Mouse (Mus musculus) MN1 (cell line): Measurements from ENCODE around the gene Cabp4.
A peak's percentile ranks its signal among the peaks of the same experiment; 100 is the strongest.
"Not testable (repeated sequence)": the region's sequence is repeated elsewhere in the genome, so short reads cannot be mapped to it uniquely, and the experiment has no call there.

Experiments used
- DNase-seq: peaks from one replicate; pipeline ENCODE4 v3.0.0-alpha.2; 2016; ENCODE audit warnings: low spot score

The Cabp4 gene

DNA sequence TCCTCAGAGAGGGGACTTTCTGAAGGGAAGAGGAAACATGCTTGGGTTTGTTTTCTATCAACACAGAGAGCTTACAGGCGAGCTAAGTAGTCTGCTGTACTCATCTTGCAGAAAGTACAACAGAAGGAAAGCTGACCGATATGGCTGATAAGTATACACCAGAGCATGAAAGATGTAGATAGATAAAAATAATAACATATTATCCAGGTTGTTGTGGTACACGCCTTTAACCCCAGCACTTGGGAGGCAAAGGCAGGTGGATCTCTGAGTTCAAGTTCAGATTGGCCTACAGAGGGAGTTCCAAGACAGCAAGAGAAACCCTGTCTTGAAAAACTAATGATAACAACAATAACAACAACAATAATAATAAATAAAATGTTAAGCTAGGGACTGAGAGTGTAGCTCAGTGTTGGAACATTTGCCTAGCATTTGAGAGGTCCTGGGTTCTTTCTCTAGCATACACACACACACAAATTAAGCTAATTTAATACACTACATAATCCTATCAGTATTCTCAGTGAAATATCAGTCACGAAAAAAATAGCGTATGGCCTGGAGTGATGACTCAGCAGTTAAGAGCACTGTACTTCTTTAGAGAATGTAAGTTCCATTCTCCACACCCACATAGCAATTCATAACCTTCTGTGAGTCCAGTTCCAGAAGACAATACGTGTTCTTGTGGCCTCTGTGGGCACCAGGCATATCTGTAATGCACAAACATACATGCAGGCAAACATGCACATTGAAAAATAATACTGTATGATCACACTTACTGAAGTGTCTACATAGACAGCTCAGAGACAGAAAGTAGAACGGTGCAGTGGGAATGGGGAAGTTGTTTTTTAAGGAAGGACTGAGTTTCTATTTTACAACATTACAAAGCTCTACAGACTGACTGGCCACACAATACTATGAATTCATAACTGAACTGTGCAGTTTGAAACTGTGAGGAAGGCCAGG is 21.1 kb downstream of the Cabp4 start:
- no peak for DNase-seq

DNA sequence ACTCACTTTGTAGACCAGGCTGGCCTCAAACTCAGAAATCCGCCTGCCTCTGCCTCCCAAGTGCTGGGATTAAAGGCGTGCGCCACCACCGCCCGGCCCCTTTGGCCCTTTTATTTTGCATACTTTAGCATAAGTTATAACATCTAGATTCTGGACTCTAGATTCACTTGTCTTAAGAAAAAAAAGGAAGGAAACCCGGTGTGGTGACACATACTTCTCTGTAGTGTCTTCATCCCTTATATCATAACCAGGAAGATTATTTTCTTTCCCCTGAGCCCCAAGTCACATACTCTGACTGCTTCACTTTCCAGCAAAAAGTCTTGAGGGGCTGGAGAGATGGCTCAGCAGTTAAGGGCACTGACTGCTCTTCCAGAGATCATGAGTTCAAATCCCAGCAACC is 21.9 kb downstream of the Cabp4 start:
- not testable (repeated sequence) for DNase-seq

DNA sequence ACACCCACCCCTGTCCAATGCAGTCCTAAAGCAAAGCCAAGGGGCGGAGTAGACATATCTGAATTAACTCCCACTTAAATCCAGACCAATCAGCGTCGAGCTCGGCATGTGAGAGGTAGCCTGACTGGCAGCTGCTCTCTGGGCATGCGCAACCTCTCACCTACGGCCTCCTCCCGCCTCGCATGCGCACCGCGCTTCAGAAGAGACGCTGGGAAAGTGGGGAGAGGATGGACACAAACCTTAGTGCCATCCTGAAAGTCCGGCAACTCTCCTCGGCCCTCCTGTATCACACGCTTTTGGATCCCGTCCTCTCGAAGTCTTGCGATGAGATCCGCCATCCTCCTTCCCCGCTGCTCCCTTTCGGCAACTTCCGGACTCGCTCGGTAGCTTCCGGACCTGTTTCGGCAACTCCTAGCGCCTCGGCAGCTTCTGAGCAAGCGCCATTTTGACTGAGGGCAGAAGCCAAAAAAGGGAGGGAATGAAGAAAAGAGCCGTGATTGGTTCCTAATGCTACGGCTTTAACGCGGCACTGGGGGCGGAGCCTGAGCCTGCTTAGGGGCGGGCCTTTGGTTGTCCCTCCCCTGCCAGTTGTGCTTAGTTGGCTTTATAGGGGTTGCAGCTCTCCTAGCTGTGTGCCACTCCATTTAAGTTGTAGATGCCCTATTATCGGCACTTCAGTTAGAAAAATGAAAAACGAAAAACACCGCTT is 22.6 kb downstream of the Cabp4 start:
- DNase-seq = peak; percentile 92

DNA sequence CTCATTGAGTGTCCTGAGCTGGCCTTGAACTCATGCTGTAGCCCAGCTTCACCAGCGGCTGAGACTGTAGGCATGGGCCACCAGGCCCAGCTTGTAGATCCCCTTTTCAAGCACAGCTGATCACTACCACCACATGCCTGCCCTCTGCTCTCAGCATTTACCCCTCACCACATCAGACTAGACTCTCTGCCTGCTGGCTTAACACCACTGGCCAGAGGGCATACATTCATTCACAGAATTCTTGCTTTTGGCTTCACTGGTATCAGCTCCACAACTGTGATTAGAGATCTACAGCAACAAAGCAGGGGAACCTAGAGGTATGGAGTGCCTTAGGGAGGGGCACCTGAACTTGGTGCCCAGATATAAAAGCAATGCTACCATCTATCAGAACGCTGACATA is 23.3 kb downstream of the Cabp4 start:
- DNase-seq = no peak

DNA sequence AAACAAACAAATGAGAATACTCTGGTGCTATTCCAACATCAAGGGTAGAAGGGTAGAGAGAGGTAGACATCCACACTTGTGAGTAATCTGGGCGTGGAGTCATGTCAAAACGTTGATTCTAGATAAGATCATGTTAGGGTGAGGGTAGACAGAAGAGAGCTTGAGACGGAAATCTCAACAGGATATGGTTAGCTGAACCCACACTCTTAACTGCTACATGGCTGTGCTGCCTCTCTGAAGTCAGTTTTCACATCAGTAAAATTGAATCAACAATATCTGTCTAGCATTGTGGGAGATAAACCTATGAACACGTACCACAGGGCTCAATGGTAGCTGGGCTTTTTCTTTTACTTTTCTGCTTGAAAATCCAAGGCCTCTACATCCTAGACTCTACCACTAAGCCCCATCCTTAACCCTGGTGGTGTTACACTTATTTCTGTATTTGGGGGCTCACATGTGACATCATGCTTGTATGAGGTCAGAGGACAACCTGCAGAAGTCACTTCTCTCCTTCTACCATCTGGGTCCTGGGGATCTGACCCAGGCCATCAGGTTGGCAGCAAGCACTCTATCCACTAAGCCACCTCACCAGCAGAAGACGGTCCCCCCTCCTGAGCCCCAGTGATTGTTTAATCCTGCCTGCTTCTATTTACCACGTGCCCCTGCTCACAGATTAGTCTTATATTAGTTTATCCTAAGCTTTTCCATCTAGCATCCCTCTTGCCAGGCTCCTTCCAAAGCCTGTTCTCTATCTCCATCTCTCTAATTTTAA is 23.9 kb downstream of the Cabp4 start:
- no peak for DNase-seq

DNA sequence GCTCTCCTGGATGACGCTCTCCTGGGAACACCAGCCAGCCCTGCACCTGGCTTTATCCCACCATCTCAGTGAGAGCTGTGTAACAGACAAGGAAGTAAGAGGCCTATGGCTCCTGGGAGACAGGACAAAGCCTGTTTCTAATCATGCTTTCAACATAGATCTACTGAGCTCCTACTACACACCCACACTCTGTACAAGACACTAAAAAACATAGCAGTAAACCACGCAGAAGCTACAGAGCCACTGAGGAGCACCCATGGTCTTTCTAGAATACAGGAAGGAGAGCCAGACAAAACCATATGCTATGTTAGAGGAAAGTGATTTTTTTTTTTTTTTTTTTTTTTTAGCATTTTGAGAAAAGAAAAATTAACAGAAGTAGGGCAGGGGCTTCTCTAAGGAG is 25.5 kb downstream of the Cabp4 start:
- DNase-seq = no peak

DNA sequence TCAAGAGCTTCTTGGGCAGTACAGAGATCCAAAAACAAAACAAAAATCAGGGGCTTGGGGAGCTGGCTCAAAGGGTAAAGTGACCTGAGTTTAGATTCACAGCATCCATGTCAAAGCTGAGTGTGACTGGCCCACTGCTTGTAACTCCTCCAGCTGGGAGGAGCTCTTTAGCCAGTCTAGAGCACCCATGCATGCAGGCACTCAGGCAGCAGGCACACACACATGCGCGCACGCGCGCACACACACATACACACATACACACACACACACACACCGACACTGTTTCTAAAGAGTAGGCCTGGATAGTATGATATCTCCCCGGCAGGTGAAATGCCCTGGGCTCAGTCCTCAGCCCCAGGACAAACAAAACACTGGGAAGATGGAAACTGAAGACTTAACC is 26.8 kb downstream of the Cabp4 start:
- no peak for DNase-seq

DNA sequence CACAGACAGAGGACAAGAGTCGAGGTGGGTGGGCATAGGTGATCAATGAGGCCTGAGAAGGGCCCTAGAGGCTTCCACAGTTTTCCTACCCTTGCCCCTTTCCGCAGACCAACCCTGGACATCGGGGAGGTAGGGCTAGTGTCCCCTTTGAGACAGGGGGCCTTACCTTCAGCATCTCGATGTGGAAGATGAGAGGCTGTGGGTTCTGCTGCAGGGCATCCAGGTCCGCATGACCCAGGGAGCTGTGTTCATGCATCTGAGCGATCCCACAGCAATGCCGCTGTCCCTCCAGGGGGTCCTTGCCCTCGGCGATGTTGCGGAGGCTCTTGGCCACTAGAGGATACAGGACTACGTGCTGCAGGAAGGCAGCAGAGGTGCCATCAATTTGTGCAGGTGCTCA is 28.0 kb downstream of the Cabp4 start:
- DNase-seq = no peak

DNA sequence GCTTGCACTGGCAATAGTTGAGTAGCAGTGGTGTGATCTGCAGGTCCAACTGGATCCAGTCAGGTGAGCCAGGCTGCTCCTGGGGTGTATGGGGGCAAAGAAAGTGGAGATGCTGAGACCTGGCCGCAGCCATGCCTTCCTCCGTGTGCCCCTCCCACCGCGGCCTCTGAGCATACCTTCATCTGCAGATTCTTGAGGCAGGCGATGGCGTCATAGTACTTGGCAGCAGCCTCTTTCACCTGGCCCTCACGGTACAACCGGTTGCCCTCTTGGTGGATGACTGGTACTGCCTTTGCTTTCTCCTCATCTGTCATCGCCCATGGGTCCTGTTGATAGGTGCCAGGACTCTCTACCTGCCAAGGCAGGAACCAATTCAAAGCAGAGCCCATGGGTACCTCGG is 28.7 kb downstream of the Cabp4 start:
- no peak for DNase-seq

DNA sequence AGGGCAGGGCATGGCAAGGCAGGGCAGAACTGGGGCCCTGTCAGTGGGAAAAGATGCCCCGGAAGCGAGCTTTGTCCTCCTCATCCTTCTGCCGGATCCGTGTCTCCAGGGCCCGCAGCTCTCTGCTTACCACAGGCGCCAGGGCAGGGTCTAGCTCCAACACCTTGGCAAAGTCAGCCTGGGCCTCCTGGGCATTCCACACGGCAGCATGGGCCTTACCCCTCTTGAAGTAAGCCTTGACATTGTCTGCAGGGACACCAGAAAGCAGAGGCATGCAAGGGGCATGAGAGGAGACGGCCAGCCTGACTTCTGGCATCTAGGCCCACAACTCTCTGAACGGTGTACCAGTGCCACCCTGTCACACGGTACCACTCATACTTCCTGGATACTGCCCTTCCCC is 29.3 kb downstream of the Cabp4 start:
- no peak for DNase-seq

DNA sequence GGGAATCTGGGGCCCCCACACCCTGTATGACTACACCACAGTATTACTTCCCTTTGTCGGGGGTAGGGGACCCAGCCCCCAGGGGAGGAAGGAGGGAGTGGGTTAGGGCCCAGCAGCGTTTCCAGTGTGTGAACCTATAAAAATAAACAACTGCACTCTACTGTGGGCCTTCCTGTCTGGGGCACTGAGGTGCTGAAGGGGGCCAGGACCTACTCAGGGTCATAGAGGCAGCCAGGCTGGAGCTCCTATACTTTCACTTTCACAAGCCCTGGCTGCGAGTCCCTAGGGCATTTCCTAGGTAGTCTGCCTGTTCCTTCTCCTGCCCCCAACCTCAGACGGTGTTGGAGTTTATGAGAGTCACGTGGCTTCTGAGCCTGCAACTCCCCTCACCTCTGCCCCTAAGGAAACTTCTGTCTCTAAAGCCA is 30.0 kb downstream of the Cabp4 start:
- peak; percentile 57 for DNase-seq

DNA sequence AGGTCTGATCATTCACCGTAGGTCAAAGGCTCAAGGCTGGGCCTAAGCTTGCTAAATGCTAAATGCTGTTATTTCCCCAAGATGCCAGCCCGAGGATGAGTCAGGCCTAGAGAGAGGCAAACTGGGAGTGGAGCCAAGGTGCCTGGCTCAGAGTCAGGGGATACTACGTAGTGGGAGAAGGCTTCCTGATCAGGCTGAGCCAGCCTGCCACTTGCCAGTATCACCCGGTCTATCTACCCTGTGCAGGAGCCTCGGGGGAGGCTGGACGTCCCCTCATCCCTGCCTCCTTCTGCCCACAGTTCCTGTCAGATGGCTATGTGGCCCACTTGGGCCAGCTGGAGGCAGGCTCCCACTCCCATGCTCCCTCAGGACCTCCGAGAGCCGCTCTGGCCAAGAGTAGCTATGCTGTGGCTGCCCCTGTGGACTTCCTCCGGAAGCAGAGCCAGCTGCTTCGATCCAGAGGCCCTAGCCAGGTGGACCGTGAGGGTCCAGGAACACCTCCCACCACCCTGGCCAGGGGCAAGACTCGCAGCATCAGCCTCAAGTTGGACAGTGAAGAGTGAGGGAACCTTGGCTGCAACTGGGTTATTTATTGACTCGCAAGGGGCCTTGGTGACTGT is 30.5 kb downstream of the Cabp4 start:
- DNase-seq = peak; percentile 92

DNA sequence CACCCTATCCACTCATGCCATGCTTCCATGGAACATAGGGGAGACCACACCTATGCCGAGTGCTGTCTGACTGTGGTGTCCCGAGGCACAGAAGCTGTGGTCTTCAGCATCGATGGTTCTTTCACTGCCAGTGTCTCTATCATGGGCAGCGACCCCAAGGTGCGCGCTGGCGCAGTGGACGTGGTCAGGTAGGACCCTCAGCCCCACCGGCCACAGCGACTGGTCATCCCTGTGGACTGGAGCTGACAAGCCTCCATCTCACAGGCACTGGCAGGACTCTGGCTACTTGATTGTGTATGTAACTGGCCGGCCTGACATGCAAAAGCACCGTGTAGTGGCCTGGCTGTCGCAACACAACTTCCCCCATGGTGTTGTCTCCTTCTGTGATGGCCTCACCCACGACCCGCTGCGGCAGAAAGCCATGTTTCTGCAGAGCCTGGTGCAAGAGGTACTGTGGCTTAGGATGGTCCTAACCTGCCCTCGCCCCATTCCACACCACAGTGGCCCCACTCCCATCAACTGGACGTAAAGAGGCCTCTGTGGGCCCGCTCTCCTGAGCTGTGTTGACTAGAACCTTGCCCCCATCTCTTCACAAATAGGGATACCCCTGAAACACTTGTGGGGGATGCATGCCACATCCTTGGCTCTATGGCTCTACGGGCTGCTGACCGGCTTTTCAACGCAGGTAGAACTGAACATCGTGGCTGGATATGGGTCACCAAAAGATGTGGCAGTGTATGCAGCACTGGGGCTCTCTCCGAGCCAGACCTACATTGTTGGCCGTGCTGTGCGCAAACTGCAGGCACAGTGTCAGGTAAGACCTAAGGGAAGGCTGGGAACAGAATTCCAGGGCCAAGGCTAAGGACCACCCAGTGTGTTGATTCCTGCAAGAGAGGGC is 31.5 kb downstream of the Cabp4 start:
- no peak for DNase-seq

DNA sequence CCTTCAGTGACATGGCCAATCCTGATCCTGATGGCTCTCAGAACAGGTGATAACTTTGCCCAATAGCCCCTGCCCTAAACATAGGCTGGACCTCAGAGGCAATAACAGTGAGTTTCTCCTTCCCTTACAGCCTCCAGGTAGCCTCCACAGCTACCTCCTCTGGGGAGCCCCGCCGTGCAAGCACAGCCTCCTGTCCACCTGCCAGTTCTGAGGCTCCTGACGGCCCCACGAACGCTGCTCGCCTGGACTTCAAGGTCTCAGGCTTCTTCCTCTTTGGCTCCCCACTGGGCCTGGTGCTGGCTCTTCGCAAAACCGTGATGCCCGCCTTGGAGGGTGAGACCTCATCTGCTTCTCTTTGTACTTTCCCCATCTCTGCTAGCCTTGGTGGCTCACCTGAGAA is 35.3 kb downstream of the Cabp4 start:
- no peak for DNase-seq

DNA sequence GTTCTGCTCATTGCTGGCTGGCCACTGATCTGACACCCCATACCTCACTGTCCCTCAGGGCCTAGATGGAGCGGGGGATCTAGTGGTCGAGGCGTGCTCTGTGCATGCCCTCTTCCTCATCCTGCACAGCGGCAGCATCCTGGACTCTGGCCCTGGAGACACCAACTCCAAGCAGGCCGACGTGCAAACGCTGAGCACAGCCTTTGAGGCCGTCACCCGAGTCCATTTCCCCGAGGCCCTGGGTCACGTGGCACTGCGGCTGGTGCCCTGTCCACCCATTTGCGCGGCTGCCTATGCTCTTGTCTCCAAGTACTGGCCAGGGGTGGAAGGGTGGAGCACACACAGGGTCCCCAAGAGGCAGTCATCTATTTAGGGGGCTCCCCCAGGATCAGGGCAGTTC is 37.2 kb downstream of the Cabp4 start:
- no peak for DNase-seq

DNA sequence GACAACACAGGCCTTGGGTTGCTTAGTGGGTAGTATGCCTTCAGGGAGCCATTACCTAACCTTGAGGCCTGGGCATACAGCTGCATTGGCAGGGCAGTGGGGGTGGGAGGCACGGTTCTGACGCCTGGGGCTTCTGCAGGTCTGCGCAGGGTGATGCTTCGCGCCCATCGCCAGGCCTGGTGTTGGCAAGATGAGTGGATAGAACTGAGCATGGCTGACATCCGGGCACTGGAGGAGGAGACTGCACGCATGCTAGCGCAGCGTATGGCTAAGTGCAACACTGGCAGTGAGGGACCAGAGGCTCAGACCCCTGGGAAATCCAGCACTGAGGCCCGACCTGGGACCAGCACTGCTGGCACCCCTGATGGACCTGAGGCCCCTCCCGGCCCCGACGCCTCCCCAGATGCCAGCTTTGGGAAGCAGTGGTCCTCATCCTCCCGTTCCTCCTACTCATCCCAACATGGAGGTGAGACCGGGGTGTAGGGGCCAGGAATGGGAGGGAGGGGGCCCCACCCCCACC is 39.1 kb downstream of the Cabp4 start:
- DNase-seq = no peak

DNA sequence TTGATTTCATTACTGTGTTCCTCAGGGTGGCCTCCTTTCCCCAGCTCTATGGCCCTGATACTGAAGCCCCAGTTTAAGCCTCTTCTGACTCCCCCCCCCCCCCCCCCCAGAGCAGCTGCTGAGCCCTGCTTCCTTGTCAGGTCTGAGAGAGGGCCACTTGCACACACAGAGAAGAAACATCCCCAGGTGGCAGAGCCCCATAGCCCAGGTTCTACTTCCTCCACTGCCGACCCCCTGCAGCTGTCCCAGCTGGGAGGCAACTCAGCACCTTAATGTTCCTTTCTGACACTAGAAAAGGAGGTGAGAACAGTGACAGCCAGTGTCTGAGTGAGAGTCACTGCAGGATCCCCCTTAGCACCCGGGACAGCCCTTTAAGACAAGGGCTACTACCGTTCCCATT is 40.0 kb downstream of the Cabp4 start:
- no peak for DNase-seq

DNA sequence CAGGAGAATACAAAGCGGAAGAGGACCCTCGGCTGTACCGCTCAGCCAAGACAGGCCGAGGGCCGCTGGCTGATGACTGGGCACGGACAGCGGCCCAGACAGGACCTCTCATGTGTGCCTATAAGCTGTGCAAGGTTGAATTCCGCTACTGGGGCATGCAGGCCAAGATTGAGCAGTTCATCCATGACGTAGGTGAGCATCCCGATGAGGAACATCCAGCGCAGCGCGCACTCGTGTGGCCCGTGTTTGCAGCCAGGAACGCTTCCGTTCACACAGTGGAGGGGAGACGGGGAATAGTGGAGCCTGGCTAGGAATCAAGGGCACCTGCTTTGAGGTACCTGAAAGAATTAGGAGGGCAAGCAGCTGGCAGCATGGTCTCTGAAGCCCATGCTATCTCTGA is 40.5 kb downstream of the Cabp4 start:
- no peak for DNase-seq

DNA sequence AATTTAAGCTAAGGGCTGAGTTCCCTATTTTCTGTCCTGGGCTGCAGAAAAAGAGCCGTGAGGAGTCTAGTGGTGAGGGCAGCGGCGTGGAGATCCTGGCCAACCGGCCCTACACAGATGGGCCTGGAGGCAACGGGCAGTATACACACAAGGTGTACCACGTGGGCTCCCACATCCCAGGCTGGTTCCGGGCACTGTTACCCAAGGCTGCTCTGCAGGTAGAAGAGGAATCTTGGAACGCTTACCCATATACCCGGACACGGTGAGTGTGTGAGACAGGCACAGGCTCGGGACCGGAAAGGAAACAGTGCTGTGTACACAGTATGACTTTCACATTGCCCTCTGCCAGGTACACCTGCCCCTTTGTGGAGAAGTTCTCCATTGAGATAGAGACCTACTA is 41.2 kb downstream of the Cabp4 start:
- no peak for DNase-seq

DNA sequence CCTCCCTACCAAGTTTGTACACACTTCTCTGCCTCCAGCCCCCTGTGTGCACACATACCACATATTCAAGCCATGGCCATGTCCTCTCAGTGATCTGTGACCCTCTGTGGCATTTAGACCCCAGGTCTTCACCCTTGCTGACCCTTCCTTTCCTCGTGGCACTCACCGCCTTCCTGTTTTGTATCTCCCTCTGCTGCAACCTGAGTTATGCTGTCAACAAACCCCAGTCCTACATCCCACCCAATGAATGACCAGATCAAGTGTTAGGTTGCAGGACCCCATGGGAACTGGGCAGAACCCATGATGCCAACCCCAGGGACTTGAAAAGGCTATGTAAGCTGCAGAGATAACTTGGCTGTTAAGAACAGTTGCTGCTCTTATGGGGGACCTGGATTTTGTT is 41.8 kb downstream of the Cabp4 start:
- no peak for DNase-seq

DNA sequence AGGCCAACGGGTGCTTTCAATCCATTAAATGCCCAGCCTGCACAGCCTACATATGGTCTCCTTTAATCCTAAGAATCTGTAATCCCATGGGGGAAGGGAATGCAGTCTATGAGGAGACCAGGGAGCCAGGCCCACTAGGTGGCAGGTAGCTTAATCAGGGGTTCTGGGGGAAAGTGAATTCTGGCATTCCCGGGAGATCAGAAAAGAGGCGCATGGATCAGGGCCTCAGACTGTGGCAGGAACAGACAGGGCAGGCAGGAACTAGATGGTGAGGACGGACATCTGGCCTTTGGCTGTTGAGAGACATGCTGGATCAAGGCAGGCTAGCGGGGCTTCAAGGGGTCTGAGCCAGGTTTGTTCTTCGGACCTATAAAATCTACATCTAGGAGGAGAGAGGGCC is 42.4 kb downstream of the Cabp4 start:
- peak; percentile 45 for DNase-seq
